Mouse (Mus musculus) heart, adult 2 months (tissue): ENCODE measurements around the gene Kcnh7. TPM values are rescaled to one million over a fixed set of nuclear protein-coding genes. Genes with fewer than 3 reads are reported as not detected.

ENCODE experiments used
- DNase-seq, 2 experiments: peaks; one replicate each; pipeline ENCODE4 v3.0.0; 2021
- H3K27ac ChIP-seq: fragments of 200-600 bp; 2 replicates; pipeline ENCODE4 v1.8.1; 2022
- H3K27me3 ChIP-seq: fragments of 200-500 bp; 2 replicates; pipeline ENCODE4 v1.6.1; 2012; ENCODE audit warnings: mild to moderate bottlenecking, low read length, inconsistent platforms, mixed read lengths; ENCODE audit not compliant: control insufficient read depth, insufficient read depth
- H3K36me3 ChIP-seq: fragments of 200-500 bp; 2 replicates; pipeline ENCODE4 v1.6.1; 2012; ENCODE audit warnings: low read length, inconsistent platforms; ENCODE audit not compliant: control insufficient read depth, insufficient read depth
- H3K4me1 ChIP-seq: fragments of 200-500 bp; 2 replicates; pipeline ENCODE4 v1.6.1; 2011; ENCODE audit warnings: low read length; ENCODE audit not compliant: control insufficient read depth, insufficient read depth
- H3K4me3 ChIP-seq: fragments of 200-600 bp; 2 replicates; pipeline ENCODE4 v1.8.1; 2022
- H3K79me2 ChIP-seq: fragments of 200-500 bp; replicated peaks from 2 replicates; pipeline ENCODE4 v1.6.1; 2012; ENCODE audit warnings: mild to moderate bottlenecking, inconsistent platforms, low read length, moderate library complexity, mixed read lengths; ENCODE audit not compliant: control insufficient read depth, insufficient read depth
- H3K9ac ChIP-seq: fragments of 200-500 bp; 2 replicates; pipeline ENCODE4 v1.6.1; 2012; ENCODE audit warnings: low read depth, mild to moderate bottlenecking, control low read depth, inconsistent platforms, low read length, mixed read lengths
- CTCF ChIP-seq: fragments of 200-600 bp; IDR thresholded peaks from 2 replicates; pipeline ENCODE4 v1.8.1; 2022; ENCODE audit warnings: antibody characterized with exemption, mild to moderate bottlenecking, moderate library complexity
- EP300 ChIP-seq: fragments of 200-500 bp; IDR thresholded peaks from 2 replicates; pipeline ENCODE4 v1.6.1; 2011; ENCODE audit warnings: low read depth, low read length, control low read depth; ENCODE audit not compliant: insufficient read depth
- POLR2A ChIP-seq: fragments of 200-500 bp; IDR thresholded peaks from 2 replicates; pipeline ENCODE4 v1.6.1; 2011; ENCODE audit warnings: mild to moderate bottlenecking, low read depth, low read length, control low read depth; ENCODE audit not compliant: insufficient read depth
- WGBS: fragments of 180-500 bp; shearing (Covaris S2); methylation state at CpG from one replicate; pipeline ENCODE4 v1.1.7; 2018; 5-methylcytosine and 5-hydroxymethylcytosine counted together
- intact Hi-C: fragments of 180-260 bp; cut with DNase I; formaldehyde crosslinking; loops from one replicate; pipeline ENCODE4 v1.15.1; 2025
- long read RNA-seq: library from polyadenylated mRNA; stranded (forward); transcript quantifications from one replicate; pipeline ENCODE4 v2.0.0, GENCODE M21; 2021
- polyA plus RNA-seq: library from polyadenylated mRNA; depleted of rRNA; stranded (reverse); fragments of >200 nt; gene quantifications from 2 replicates; pipeline ENCODE4 v1.2.3, GENCODE M21; 2012; rRNA removed
- total RNA-seq, 2 experiments: library from RNA; stranded (reverse); gene quantifications; 2 replicates each; pipeline ENCODE4 v1.2.3; 2021

The Kcnh7 gene
- total RNA-seq (under 1 TPM; 0.02 to 0.26 TPM), polyA plus RNA-seq (0.08 and 0.09 TPM in 2 replicates)
- long read RNA-seq = 0 reads

GRCm38 (mm10) chr2:63183563-63184545 lies at the start of gene Kcnh7:
Kcnh7 (minus strand) TSS chr2:63184287.
- DNase-seq = no peak

GRCm38 (mm10) chr2:63207435-63207834 lies 23.3 kb upstream of the Kcnh7 start:
- no peaks in the 10 kb centered on the region for H3K79me2 ChIP-seq
- no peaks in the 10 kb centered on the region for H3K4me1 ChIP-seq
- H3K4me3 ChIP-seq = no peak overlapping the region
- H3K27me3 ChIP-seq = no peaks in the 10 kb centered on the region
- TF ChIP-seq EP300 = no peak
- TF ChIP-seq POLR2A = no peak
- TF ChIP-seq CTCF = no peak
- no peak overlapping the region for H3K9ac ChIP-seq
- WGBS = 65% methylated on average over 3 of the region's 3 CpGs
- intact Hi-C loops = no loop called here
- no peaks in the 10 kb centered on the region for H3K36me3 ChIP-seq
- DNase-seq = no peak
- H3K27ac ChIP-seq = no peak overlapping the region

More at GRCm38 (mm10) chr2:63183563-63184545, at the start of gene Kcnh7:
- H3K27ac ChIP-seq = no peak within 1 kb of the TSS
- H3K79me2 ChIP-seq = no peaks in the 10 kb centered on the region
- TF ChIP-seq CTCF (no peak), EP300 (no peak), POLR2A (no peak)
- no peaks in the 10 kb centered on the region for H3K36me3 ChIP-seq
- no peaks in the 10 kb centered on the region for H3K4me1 ChIP-seq
- H3K4me3 ChIP-seq = no peak within 1 kb of the TSS
- intact Hi-C loops = no loop called here
- no peak within 1 kb of the TSS for H3K9ac ChIP-seq
- 0 out of 2 replicates have a peak, but pooled peaks cover 4% of the 10 kb centered on the region for H3K27me3 ChIP-seq
- WGBS = 3% methylated on average over 46 of the region's 49 CpGs

- TF ChIP-seq EP300 (no peak), POLR2A (no peak), CTCF (no peak)
- H3K27ac ChIP-seq = no peak overlapping the region
- H3K4me3 ChIP-seq = no peak overlapping the region
- no peaks in the 10 kb centered on the region for H3K36me3 ChIP-seq
- DNase-seq = no peak
- no peaks in the 10 kb centered on the region for H3K4me1 ChIP-seq
- 1% methylated on average over 2 of the region's 2 CpGs for WGBS
- intact Hi-C loops = no loop called here
- no peaks in the 10 kb centered on the region for H3K79me2 ChIP-seq
- no peak overlapping the region for H3K9ac ChIP-seq
- 0 out of 2 replicates have a peak, but pooled peaks cover 4% of the 10 kb centered on the region for H3K27me3 ChIP-seq
Observed at GRCm38 (mm10) chr2:63186014-63186413, 1.9 kb upstream of the Kcnh7 start.

GRCm38 (mm10) chr2:63184551-63185430 lies 704 bp upstream of the Kcnh7 start:
- H3K4me3 ChIP-seq = no peak overlapping the region
- H3K9ac ChIP-seq = no peak overlapping the region

GRCm38 (mm10) chr2:63153701-63154100 lies 30.4 kb downstream of the Kcnh7 start:
- H3K27me3 ChIP-seq = no peaks in the 10 kb centered on the region
- no peaks in the 10 kb centered on the region for H3K79me2 ChIP-seq
- no peaks in the 10 kb centered on the region for H3K36me3 ChIP-seq
- H3K9ac ChIP-seq = no peak overlapping the region
- H3K4me1 ChIP-seq = no peaks in the 10 kb centered on the region
- H3K4me3 ChIP-seq = no peak overlapping the region
- no peak for DNase-seq
- intact Hi-C loops = no loop called here
- no peak overlapping the region for H3K27ac ChIP-seq
- TF ChIP-seq CTCF = no peak
- TF ChIP-seq POLR2A = no peak
- no peak for TF ChIP-seq EP300

More at GRCm38 (mm10) chr2:63184551-63185430, 704 bp upstream of the Kcnh7 start:
- H3K27me3 ChIP-seq = 0 out of 2 replicates have a peak, but pooled peaks cover 4% of the 10 kb centered on the region
- 6% methylated on average over 15 of the region's 15 CpGs for WGBS
- no peaks in the 10 kb centered on the region for H3K4me1 ChIP-seq
- TF ChIP-seq POLR2A (no peak), EP300 (no peak), CTCF (no peak)
- no peak overlapping the region for H3K27ac ChIP-seq
- intact Hi-C loops = no loop called here
- H3K79me2 ChIP-seq = no peaks in the 10 kb centered on the region
- no peak for DNase-seq
- H3K36me3 ChIP-seq = no peaks in the 10 kb centered on the region
